Mouse (Mus musculus) cerebellum, postnatal 4 days (tissue): ENCODE results near the gene Dpyd.

Experiments
- DNase-seq, 2 experiments: peaks; one replicate each; pipeline ENCODE4 v3.0.0; 2022; ENCODE audit warnings: low spot score in 2 of 2, mixed read lengths in 1 of 2

Dpyd gene

DNA sequence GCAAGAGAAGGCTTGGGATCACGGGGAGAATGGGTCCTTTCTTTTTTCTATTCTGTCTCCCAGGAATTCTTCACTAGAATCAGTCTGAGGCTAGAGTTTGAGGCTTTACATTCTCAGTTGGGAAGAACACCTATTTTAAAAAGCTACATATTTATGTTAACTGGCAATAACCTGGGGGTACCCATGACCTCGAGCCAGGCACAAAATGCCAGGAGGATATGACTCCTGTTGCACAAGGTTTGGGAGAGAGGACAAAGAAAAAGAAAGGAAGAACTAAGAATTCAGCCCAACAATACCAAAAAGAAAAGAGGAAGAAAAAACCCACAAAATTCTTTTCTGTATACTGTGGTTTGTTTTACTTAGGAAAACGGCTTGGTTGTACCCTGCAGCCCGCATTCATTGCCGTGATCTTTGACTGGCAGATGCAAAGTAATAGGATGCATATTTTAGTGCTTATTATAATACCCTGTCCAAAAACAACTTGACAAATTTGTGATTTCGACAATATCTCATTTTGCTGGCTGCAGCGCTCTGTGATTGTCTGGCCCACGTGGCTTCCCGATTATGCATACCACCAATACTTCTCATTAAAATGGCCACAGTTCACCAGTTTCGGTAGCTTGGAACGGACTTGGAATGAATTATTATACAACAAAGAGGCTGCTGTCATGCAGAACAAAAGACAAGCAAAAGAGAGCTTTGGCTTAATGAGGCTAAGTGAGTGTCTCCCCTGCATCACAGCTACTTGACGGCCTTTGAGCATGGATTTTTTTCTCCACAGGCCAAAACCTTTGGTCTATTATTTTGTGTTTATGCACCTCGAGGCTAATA lies 799.8 kb downstream of the Dpyd start:
- DNase-seq = no peak

DNA sequence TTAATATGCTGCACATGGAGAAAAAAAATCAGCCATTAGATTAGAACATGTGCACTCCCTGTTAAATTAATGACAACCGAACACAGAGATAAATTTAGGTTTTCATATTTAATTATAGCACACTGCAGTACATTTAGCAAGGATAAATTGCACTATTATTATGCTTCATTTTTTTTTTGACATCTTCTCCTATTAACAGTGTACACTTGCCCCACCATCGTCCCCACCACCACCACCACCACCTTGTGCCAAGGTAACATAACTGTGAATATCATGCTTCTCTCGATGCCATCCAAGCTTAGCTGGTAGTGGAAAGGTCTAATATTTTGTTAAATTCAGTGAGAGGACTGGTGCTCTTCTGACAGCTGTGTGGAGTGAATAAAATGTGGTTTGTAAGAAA lies 800.5 kb downstream of the Dpyd start:
- no peak for DNase-seq

DNA sequence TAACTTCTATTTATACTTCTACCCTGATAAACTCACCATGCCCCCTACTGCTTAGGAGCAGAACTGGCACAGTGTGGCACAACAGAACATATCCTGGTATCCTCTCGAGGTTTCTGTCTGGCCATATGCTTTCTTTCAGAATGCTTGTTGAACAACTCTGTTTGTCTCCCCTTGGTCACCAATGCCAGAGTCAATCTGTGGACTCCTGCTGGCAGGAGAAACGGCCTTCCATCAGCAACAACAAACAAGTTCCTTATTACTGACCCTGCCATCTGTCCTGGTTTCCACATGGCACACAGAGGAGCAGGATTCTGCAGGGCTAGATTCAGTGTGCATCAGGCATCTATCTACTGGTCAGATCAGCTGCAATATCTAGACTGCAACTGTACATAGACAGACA lies 807.0 kb downstream of the Dpyd start:
- DNase-seq = peak in 1 of 2 experiments; percentile 6

DNA sequence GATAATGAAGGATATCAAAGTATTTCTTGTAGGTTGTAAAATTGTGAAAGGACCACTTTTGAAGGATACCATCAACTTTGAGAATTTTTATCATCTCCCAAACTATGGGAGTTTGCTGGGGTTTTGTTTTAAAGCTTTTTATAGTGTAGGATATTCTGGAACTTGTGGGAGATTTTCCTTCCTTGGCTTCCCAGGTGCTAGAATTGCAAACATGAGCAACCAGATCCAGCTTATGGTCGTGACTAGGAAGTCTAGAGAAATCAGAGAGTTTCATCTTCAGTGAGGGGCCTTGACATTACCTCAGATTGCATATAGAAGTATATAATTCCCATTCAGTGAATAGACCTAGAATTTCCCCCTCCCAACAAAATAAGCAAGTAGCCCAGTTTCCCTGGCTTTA lies 819.2 kb downstream of the Dpyd start:
- no peak for DNase-seq

DNA sequence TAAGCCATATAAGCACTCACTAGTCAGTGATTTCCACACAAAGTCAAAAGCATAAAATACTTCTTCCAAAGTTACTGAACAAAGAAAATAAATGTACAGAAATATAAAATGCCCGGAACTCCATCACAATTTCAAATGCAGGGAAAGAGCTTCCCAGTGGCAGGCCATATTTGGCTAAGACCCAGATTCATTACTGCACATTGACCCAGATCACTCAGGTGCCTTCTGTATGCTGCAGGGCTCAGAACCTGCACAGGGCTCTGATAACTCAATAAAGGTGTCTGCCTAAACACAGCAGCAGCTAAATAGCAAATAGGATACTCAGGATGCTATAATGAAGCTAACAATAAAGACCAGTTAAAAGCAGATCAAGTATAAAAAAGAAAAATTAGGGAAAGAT lies 820.5 kb downstream of the Dpyd start:
- no peak for DNase-seq

DNA sequence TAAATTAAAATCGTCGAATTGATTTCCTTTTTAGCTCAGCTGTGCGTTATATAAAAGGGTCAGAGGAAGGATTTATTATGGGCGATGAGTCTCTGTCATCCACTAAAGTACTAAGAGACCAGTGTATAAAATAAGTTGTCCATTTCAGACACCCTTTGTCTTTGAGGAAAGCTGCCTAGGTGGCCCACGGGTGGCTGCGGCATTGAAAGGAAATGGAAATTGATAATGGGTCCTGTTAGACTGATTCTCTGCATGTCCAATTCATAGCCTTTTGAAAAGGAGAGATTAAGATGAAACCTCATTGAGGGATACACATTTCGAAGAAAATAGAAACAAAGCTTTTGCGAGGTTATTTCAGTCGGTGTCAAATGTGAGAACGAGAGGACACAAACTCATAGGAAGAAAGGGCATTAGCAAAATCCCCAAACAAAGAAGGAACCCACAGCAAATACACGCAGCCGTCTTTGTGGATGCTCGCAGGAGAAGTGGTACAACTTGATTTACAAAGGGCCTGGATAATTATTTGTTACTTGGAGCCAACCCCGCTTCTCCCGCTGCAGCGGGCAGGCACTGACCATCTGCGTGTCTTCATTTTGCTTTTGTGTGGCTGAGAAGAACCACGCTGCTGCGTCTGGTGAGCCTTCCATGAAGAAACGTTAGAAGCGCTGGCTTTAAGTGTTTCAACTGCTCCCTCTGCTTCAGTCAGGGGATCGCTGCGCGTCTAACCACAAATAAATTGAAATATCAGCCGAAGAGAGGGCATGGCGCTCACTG lies 825.6 kb downstream of the Dpyd start:
- DNase-seq = peak in 1 of 2 experiments; percentile 10

GRCm38 (mm10) chr3:119397205-119397604 lies 835.3 kb downstream of the Dpyd start:
- no peak for DNase-seq

GRCm38 (mm10) chr3:119402836-119403728 lies 841.2 kb downstream of the Dpyd start:
- DNase-seq = no peak

DNA sequence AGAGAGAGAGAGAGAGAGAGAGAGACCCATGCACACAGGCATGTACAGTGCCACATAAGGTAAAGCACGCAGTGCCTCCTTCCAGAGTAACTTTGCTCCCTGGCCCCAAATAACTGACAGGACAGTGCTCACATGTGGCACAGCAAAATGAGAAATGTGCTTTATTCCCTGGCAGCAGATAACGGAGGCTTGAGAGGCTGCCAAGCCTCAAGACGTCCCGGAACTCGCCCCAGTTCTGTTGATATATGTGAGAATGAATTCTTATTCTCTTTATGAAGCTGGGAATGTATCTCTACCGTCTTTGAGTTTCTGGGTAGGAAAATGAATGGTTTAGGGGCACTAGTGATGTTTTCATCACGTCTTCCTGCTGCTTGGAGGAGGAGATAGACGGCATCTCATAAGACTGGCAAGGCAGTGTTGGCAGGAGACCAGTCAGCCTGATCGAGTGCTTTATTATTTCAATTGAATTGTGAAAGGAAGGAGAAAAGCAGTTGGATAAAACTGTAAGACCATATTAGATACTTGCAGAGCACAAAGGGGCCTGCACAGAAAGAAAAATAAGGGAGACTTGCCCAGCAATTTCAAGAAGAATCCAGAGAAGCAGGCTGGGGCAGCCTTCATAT lies 857.3 kb downstream of the Dpyd start:
- DNase-seq = no peak

DNA sequence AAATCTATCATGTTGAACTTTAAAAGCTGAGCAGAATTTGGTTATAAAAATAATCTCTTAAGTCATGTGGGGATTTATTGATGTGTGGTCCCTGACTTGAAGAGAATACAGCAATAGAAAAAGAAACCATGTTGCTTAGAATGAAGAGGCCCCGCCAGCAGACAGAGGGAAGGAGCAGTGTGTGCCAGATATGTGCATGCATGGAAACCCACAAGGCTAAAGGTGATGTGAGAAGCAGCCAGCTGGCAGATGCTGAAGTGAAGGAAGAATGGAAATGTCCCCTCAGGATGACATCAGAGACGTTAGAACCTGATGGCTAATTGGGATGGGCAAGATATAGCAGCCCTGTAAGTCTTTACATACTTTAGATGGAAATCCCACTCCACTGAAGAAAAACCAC lies 857.8 kb downstream of the Dpyd start:
- no peak for DNase-seq

DNA sequence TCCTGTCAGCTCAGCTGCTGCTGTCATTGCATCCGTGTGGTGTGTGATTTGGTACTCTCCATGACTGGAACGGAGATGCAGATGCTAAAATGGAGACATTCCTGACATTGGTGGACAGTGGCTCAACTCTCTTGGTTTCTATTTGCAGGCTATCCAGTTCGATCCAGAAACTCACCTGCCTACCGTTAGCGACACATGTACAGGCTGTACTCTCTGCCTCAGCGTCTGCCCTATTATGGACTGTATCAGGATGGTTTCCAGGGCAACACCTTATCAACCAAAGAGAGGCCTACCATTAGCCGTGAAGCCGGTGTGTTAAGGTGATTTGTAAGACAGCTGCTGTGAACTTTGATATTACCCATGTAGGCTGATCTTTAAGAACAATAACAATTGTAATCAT lies 869.4 kb downstream of the Dpyd start:
- DNase-seq = no peak

GRCm38 (mm10) chr3:119431757-119432156 lies 869.8 kb downstream of the Dpyd start:
- no peak for DNase-seq

DNA sequence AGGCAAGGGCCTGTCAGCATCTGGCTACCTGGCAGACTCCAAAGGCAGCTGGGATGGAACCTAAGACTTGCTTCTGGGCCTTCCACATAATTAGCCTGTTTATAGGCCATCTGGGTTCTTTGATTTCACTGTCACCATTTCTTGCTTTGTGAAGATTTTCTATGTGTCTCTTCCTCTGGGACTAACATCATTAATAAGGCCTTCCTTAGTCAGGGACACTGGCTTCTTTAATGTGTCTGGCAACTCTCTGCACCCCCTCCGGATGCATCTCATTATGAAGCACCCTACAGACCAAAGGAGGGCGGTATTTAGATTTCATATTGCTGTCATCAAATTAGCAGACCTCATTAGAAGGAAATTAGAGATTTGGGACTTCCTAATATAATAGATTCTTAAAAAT lies 885.6 kb downstream of the Dpyd start:
- DNase-seq = no peak

DNA sequence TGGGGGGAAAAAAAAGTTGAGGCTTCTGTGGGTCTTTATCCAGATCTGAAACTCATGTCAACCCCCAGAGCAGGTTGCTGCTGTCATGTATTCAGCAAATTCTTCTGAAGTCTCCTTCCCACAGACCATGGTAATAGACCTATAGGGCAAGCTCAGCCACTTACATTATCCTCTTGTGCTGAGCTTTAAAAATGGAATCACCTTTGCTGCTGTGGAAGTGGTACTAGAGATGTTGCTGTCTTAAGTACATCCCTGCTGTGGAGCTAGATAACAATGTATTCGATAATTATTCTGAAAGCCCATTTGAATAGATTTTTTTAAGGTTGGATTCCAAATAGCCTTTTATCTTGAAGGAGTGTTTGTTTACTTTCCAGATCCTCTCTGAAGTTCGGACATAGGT lies 902.1 kb downstream of the Dpyd start:
- no peak for DNase-seq

GRCm38 (mm10) chr3:119464479-119464878 lies 902.5 kb downstream of the Dpyd start:
- DNase-seq = no peak

DNA sequence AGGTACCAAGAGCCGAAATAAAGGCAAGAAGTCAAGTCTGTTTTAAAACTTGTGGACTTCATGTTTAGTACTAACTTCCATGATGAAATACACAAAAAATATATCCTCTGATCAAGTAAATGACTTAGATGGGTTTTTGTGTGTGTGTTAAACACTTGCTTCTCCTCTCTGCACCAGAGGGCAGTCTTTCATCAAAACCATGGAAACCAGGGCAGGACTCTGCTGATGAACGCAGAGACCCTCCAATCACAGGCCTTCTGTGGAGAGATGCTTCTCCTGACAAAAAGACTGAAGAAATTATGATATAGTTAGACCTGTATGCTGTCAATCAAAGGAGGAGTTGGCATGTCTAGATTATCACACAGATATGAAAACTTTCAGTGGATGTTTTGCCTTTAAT lies 905.8 kb downstream of the Dpyd start:
- DNase-seq = peak in 1 of 2 experiments; percentile 20
